Mouse (Mus musculus): ENCODE results near the gene Zfp36.

Gene Zfp36

DNA sequence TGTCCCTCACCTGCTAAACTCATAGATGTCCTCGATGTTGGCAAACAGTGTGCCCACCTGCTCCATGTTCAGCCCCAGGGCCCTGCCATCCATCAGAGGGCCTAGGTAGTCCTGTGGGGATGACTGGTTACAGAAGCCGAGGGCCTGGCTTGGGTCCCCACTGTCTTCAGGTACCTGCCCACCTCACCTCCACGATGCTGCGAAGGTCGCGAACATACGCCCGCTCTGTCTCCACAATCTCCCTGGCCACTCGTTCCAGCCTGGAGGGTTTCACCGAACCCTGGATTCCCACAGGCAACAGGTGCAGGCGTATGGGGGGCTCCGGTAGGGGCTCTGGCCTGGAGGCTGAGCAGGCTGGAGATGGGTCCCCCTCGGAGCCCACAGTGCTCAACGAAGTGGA lies 10.0 kb downstream of the Zfp36 start:
- no peak for DNase-seq (ENCODE audit: low spot score)

DNA sequence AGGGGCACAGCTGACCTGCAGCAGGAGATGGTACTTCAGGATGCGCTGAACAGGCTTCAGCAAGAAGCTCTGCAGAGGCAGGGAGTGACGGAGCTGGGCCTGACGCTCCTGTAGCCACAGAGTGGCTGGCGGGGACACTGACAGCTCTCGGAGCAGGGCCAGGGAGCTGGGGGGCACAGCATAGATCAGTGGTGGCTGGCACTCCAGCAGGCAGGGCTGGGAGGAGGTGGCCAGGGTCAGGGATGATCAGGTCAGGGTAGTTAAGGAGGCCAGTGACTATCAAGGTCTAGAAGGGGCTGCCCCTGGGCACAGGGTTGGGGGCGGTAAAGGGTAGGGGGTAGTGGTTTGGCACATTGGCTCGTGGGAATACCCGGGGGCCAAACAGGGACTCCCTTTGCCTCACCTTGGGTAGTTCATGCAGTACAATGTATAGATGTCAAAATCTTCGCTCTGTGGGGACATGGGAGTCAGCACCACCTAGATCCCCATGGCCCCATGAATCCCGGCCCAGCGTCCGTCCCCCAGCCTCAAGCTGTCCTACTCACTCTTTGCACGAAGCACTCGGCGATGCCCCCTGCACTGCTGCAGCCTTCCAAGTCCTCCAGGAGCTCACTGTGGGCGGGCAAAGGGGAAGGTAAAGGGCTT lies 11.7 kb downstream of the Zfp36 start:
- DNase-seq (ENCODE audit: low spot score), result no peak

DNA sequence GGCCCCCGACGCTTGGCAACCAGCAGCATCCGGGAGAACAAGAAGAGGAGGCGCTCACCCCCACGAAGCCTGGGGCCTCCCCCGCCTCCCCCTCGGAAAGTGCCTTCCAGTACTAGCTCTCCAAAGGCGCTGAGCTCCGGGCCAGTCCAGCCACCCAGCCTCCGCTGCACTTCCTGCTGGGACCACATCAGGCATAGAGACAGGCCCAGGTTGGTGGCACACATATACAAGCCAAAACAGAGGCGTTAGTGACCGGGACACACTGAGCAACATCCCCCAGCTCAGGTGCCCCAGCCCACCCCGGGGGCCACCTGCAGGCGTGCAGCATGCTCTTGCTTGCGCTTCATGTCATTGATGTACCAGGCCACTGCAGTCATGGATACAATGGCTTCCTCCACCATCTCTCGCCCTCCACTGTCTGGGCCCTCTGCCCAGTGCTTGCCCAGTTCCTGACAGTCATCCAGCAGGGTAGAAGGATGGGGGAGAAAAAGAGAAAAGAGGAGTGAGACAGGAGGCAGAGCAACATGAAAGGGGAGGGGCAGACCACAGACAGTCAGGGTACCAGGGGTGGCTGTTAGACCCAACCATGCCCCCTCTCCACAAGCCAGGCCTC lies 12.3 kb downstream of the Zfp36 start:
- DNase-seq (ENCODE audit: low spot score), result no peak

DNA sequence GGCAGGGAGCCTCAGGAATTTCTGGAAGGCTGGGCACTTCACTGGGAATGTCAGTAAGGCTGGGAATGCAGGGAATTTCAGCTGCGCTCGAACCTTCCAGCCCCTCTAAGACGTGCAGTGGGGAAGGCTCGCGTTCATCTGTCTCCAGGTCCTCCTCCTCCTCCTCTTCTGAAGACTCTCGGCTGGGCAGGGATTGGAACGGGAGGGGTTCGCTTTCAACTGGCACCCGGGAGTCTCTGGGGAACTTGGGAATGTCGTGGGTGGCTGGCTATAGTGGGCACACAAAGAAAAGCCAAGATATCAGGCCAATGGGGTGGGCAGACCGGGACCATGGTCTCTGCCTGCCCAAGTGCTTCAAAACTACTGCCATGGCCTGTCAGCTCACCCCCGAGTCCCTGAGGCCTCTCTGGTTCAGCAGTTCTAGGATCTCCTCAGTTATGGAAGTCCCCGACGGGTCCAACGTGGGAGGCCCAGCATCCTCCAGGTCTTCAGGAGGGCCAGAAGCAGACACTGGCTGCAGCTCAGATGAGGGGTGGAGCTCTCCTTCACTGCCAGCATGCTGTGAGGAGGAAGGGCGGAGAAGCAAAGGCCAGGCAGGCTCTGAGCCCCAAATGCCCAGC lies 17.5 kb downstream of the Zfp36 start:
- no peak for DNase-seq (ENCODE audit: low spot score)

DNA sequence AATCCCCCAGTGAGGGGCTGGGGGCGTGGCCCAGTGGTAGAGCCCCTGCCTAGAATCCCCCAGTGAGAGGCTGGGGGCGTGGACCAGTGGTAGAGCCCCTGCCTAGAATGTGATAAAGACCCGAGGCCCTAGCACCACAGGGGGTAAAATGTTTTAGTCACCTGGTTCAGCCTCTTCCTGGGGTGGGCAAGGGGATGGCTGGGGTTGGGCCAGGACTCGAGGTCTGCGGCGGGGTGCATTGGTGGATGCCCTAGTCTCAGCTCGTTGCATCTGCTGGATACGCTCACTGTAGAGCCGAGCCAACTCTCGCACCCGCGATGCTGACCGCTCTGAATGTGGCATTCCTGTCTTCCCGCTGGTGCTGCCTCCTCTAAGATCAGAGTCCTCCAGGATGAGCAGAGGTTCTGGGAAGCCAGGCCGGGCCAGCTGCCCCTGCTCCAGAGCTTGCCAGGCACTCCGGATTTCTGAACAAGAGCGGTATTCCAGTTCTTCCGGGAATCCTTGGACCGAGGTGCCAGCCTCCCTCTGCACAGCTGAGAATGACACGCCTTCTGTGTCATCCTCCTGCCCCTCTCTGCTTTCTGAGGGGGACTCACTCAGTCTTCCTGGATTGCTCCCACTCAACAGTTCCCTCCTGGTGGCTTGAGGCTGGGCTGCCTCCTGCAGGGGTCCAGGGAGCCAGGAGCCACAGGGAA lies 18.3 kb downstream of the Zfp36 start:
- DNase-seq (ENCODE audit: low spot score), result no peak

DNA sequence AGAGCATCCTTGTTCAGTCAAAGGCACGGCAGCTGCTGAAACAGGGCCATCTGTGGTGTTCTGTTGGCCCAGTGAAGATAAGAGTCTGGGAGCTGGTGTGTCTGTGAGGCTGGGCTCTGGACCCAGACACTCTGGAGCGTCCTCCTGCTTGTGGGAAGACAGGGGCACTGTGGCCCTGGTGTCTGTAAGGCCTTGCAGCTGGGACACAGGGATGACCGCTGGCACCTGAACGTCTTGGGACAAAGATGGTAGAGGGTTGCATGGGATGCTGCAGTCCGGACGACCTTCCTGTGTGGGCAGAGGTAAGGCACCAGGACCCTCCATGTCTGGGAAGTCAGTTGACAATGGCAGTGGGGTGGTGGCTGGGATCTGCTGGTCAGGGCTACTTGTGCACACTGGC lies 19.8 kb downstream of the Zfp36 start:
- DNase-seq (ENCODE audit: low spot score), result no peak

DNA sequence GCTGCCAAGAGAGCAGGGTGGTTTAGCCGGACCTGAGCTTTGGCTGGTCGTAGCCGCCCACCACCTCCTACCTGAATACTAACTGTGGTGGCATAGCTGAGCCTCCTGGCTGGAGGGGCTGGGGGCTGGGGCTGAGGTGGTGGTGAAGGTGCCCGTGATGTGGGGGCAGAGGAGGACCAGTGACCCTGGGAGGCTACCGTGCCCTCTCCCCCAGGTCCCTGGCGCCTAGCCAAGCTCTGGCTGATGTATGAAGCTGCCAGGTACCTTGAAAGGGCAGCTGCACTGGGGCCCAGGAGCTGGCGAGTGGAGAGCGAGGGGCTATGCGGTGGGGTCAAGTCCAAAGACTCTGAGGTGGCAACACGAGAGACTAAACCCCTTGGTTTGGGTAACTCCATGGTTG lies 20.2 kb downstream of the Zfp36 start:
- no peak for DNase-seq (ENCODE audit: low spot score)

DNA sequence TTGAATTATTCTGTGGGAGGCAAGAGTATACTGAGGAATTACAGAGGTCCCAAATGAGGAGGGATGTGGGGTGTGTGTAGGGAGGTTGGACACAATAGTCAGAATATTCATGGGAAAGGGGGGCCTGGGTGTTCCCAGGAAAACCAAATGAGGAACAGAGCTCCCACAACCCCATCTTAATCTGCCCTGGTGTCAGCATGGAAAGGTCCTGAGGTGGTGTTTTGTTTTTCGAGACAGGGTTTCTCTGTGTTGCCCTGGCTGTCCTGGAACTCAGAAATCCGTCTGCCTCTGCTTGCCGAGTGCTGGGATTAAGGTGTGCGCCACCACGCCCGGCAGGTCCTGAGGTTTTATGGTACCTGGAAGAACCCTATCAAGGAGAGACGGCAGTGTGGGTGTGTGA lies 21.6 kb downstream of the Zfp36 start:
- no peak for DNase-seq (ENCODE audit: low spot score)

DNA sequence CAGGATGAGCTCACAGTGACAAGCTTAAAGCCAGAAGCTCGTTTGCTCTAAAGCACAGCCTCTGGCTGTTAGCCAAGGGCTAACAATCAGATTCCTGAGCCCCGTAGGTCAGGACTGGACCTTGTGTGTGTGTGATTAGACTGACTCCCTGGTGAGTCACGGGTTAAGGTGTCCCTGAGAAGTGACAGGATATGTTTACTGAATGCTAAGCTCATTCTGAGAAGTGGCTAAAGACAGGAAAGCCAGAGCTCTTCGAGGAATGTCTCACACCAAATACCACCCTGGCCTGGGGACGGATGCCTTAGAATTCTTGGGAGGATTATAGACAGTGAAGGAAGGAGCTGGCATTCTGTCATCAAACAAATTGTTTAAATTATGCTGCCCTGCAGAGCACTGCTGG lies 22.1 kb downstream of the Zfp36 start:
- DNase-seq (ENCODE audit: low spot score), result no peak

DNA sequence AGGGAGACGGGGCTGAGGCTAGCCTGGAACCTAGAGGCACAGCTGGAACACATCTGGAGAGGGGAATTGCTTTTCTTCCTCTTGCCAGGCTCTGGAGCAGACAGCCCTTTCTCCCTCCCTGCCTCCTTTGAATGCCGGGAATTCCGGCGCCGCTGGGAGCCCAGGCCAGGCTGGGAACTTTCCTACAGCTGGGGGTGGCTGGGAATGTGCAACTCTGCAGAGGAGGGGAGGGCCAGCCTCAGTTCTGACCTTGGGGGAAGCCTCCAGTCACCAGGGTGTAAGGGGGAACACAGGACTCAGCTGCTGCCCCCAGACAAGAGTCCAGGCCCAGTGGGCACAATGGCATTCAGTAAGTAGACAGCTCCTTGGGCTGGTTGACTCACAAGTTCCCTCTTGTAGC lies 23.1 kb downstream of the Zfp36 start:
- DNase-seq (ENCODE audit: low spot score), result peak; percentile 61

DNA sequence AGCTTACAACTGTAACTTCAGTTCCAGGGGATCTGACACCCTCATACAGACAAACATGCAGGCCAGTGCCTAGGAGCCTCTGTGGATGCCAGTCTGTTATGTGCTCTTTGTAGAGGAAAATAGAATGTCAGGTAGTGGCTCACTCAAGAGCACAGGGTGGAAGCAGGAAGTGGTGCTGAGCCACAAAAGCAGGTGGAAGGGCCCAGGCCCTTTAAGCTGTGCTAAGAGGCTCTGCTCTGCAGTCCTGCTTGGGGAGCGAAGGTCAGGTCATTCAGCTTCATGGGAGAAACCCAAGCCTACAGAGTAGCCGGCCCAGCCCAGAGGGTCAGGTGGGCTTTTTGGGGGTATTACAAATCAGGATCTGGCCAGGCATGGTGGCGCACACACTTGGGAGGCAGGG lies 24.8 kb downstream of the Zfp36 start:
- DNase-seq (ENCODE audit: low spot score), result no peak

DNA sequence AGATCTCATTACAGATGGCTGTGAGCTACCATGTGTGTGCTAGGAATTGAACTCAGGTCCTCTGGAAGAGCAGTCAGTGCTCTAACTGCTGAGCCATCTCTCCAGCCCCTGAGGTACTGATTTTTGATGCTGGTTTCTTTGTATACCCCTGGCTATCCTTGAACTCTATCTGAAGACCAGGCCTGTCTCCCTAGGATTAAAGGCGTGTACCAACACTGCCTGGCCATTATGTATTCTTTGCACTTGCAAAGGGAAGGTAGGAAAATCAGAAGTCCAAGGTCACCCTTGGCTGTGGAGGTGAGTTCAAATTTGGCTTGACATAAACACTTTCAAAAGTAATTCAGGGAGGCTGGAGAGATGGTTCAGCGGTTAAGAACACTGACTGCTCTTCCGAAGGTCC lies 25.5 kb downstream of the Zfp36 start:
- no peak for DNase-seq (ENCODE audit: low spot score)

DNA sequence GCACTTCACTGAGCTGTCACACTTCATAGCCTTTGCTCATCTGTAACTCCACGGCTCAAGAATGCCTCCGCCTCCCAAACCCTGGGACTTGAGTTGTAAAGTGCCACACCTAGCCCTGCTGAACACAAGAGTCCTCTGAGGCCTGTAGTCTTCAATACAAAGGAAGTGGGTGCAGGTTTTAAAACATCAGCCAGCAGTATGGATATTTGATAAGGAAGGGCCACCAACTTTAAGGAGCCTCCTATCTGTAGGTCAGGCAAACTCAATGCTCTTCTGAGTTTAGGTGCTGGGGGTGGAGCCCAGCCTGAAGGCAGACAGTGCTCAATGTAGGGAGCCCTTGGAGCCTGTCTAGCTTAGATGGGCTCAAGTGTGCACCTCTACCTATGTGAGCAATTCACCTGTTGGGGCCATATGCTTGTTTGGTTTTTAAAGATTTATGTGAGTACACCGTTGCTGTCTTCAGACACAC lies 25.9 kb downstream of the Zfp36 start:
- DNase-seq (ENCODE audit: low spot score), result no peak

DNA sequence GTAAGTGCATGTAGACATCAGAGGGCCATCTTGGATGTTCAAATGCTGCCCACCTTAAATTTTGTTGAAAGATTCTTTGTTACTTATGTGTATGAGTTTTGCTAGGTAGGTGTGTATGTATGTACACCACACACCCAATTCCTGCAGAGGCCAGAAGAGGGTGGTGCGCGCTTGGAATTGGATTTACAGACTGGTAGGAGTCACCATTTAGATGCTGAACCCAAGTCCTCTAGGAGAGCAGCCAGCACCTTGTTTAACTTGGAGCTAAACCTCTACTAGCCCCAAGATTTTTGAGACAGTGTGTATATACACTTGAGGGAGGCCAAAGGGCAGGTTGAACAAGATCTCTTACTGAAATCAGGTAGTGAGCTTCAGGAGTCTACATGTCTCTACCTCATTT lies 26.8 kb downstream of the Zfp36 start:
- DNase-seq (ENCODE audit: low spot score), result no peak

DNA sequence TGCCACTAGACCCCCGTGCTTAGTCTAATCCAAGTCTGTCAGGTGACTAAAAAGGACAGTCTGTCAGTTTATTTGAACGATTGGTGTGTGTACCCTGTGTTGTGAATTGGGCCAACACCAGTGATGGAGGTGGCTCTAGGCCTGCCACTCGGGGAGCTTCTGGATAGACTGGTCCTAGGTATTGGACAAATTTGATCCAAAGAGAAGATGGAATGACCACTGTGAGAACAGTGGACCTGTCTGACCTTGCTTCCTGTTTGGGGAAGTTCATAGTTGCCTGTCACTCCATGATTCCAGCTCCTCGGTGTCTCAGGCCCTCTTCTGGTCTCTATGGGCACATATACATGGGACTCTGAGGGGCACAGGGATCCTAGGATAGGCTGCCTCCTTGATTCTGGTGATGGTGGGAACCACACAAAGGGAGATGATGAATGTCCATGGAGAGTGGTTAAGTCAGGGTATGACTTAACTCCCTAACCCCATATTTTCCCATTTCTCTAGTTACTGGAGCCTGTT lies 28.3 kb downstream of the Zfp36 start:
- DNase-seq (ENCODE audit: low spot score), result no peak

DNA sequence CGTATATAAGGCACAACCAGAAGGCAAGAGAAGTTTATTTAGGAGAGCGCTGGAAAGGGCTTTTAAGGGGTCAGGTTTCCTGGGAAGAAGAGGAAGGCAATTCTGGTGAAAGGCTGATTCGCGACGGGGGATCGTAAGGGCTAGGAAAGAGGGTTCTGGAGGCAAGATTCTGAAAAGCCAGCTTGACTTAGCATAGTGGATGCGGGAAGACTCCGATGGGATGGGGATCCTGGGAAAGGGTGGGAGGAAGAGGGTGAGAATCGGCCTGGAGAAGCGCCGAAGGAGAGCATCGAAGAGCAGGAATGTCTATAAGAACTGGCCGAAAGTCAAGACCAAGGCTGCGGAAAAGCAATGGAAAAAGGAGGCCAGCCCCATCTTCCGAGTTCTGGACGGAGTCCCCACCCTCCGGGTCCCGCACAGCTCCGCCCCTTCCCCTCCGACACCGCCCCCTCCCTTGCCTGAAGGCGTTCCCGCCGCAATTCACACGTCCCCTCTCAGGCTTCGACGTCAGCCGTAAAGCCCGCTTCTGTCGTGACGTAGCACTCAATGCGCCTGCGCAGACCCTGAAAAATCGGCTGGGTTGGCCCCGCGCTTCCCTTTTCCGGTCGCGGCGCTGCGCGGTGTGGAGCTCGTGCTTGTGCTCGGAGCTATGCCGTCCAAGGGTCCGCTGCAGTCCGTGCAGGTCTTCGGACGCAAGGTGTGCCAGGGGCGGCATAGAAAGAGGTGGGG lies 29.7 kb downstream of the Zfp36 start, which contains the start of gene Rps16:
Rps16 (plus strand) TSS at position 498 of the 729 bp plus-strand sequence.
- DNase-seq (ENCODE audit: low spot score), result peak; percentile 96

DNA sequence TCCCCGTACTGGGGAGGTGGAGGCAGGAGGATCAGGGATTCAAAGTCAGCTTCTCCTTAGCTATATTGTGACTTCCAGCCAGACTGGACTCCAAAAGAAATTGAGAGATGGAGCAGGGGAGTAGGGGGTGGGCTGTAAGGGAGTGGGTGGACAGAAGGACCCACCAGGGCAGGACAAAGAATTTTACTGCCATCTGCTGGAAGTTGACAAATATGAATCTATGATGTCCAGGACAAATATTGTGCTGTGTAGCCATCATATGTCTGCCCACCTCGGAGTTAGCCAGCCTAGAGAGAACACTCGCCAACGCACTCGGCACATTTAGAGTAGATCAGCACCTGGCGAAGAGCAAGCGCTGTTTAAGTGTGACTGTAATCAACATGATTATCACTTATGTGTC lies 31.5 kb downstream of the Zfp36 start:
- DNase-seq (ENCODE audit: low spot score), result no peak

DNA sequence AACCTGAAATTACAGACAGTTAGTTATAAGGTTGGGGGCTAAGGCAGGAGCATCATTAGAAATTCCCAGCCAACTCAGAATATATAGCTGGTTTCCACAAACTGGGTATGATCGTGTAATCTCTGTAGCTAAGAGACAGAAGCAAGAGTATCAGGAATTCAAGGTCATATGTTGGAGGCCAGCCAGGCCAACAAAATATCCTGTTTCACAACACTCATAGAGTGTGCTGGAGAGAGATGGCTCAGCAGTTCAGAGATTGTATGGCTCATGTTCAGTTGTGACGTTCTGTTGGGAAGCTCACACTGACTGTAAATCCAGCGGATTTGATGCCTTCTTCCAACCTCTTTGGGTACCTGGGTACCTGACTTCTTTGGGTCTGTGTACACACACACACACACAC lies 32.3 kb downstream of the Zfp36 start:
- DNase-seq (ENCODE audit: low spot score), result peak; percentile 78

DNA sequence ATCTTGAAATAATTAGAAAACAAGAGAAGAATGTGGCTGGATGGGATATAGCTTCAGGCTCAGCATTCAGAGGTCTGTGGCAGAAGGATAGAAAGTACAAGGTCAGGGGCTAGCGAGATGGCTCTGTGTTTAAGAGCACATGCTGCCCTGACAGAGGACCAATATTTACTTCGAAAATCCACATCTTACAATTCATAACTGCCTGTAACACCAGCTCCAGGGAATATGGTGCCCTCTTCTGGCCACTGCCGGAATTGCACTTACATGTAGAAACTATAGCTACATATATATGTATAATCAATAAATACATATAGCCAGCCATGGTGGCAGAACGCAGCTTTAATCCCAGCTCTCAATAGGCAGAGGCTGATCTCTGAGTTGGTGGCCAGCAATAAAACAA lies 35.4 kb downstream of the Zfp36 start:
- DNase-seq (ENCODE audit: low spot score), result no peak

DNA sequence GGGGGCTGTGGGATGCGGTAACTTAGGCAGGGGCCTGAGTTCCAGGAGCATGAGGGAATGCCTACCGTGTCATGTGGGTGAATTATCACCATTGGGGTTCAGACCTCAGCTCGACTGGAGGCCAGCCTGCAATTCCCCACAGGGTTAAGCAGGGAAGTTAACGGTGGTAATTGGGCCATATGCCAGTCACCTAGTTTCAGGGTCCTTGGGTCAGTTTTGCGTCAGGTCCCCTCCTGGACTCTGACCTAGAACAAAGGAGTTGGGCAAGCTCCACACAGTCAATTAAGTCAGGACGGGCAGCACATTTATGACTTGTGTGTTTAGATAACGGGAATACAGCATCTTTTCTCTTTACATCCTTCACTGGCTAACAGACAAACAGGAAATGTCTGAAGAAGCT lies 38.7 kb downstream of the Zfp36 start:
- DNase-seq (ENCODE audit: low spot score), result no peak

DNA sequence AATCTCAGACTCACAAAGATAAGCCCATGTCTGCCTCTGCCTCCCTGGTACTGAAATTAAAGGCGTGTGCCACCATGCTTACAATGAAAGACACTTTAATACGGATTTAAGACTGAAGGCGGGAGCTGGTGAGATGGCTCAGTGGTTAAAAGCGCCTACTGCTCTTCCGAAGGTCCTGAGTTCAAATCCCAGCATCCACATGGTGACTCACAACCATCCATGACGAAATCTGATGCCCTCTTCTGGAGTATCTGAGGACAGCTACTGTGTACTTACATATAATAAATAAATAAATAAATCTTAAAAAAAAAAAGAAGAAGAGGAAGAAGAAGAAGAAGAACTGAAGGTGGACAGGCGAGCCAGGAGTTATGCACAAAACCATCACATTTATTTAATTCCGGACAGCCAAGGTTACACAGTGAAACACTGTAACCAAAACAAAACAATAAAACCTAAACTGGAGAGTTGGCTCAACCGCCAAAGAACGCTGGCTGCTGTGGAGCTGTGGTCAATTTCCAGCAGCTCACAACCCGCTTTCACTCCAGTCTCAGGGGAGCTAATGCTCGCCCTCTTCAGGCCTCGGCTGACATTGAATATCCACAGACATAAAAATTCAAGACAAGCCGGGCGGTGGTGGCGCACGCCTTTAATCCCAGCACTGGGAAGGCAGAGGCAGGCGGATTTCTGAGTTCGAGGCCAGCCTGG lies 40.7 kb downstream of the Zfp36 start:
- DNase-seq (ENCODE audit: low spot score), result peak; percentile 66
